Mouse (Mus musculus) midbrain, postnatal 0 days (tissue): ENCODE data around the gene Pcgf5. TPM values are rescaled to one million over a fixed set of nuclear protein-coding genes. Genes with fewer than 3 reads are reported as not detected.
A peak's percentile ranks its signal among the peaks of the same experiment; 100 is the strongest.

Experiments
- ATAC-seq: fragments of 200-750 bp; cut with Nextera tagmentation; 2 replicates; pipeline ENCODE4 v1.8.0; 2017; ENCODE audit warnings: moderate number of reproducible peaks, mild to moderate bottlenecking, moderate TSS enrichment, moderate library complexity; ENCODE audit not compliant: low FRiP score
- DNase-seq: peaks from one replicate; pipeline ENCODE4 v3.0.0-alpha.2; 2015; ENCODE audit warnings: low spot score
- H3K27ac ChIP-seq: fragments of 300-500 bp; sonication (generic); 2 replicates; pipeline ENCODE4 v1.5.1; 2014; ENCODE audit warnings: low read depth, mild to moderate bottlenecking, low read length, mixed read lengths
- H3K27me3 ChIP-seq: fragments of 300-500 bp; sonication (generic); 2 replicates; pipeline ENCODE4 v1.6.1; 2014; ENCODE audit warnings: low read length, control low read depth, mixed read lengths; ENCODE audit not compliant: insufficient read depth
- H3K36me3 ChIP-seq: fragments of 300-500 bp; sonication (generic); 2 replicates; pipeline ENCODE4 v1.6.1; 2014; ENCODE audit warnings: low read length, control low read depth, mixed read lengths; ENCODE audit not compliant: insufficient read depth
- H3K4me1 ChIP-seq: fragments of 300-500 bp; sonication (generic); 2 replicates; pipeline ENCODE4 v1.6.1; 2014; ENCODE audit warnings: mild to moderate bottlenecking, control low read depth, antibody characterized with exemption, low read length, mixed read lengths; ENCODE audit not compliant: insufficient read depth
- H3K4me2 ChIP-seq: fragments of 300-500 bp; sonication (generic); 2 replicates; pipeline ENCODE4 v1.6.1; 2014; ENCODE audit warnings: low read depth, mild to moderate bottlenecking, low read length, mixed read lengths; ENCODE audit not compliant: poor library complexity, severe bottlenecking
- H3K4me3 ChIP-seq: fragments of 300-500 bp; sonication (generic); 2 replicates; pipeline ENCODE4 v1.5.1; 2014; ENCODE audit warnings: low read depth, mild to moderate bottlenecking, low read length, moderate library complexity
- H3K9ac ChIP-seq: fragments of 300-500 bp; sonication (generic); replicated peaks from 2 replicates; pipeline ENCODE4 v1.6.1; 2014; ENCODE audit warnings: mild to moderate bottlenecking, low read length, moderate library complexity, mixed read lengths; ENCODE audit not compliant: poor library complexity, severe bottlenecking
- H3K9me3 ChIP-seq: fragments of 300-500 bp; sonication (generic); 2 replicates; pipeline ENCODE4 v1.6.1; 2016; ENCODE audit warnings: low read length, control low read depth
- CTCF ChIP-seq: IDR thresholded peaks from 2 replicates; pipeline ENCODE4 v1.5.1; 2016; ENCODE audit warnings: antibody characterized with exemption, mild to moderate bottlenecking
- WGBS: fragments of 180-500 bp; shearing (Covaris S2); extraction: QIAGEN DNeasy Blood & Tissue Kit; methylation state at CpG from one replicate; pipeline ENCODE4 v1.1.7; 2014; 5-methylcytosine and 5-hydroxymethylcytosine counted together
- polyA plus RNA-seq: library from polyadenylated mRNA; unstranded; fragments of >200 nt; fragmentation: Nextera tagmentation; extraction: Ambion mirVana; gene quantifications from 2 replicates; pipeline ENCODE4 v1.2.1, GENCODE M21; 2015
- total RNA-seq: library from RNA; depleted of rRNA; stranded (reverse); fragments of >200 nt; gene quantifications from 2 replicates; pipeline ENCODE4 v1.2.3, GENCODE M21; 2014; rRNA removed

Pcgf5 gene
- total RNA-seq (4.1 and 6.0 TPM in 2 replicates), polyA plus RNA-seq (6.4 and 7.0 TPM in 2 replicates)

DNA sequence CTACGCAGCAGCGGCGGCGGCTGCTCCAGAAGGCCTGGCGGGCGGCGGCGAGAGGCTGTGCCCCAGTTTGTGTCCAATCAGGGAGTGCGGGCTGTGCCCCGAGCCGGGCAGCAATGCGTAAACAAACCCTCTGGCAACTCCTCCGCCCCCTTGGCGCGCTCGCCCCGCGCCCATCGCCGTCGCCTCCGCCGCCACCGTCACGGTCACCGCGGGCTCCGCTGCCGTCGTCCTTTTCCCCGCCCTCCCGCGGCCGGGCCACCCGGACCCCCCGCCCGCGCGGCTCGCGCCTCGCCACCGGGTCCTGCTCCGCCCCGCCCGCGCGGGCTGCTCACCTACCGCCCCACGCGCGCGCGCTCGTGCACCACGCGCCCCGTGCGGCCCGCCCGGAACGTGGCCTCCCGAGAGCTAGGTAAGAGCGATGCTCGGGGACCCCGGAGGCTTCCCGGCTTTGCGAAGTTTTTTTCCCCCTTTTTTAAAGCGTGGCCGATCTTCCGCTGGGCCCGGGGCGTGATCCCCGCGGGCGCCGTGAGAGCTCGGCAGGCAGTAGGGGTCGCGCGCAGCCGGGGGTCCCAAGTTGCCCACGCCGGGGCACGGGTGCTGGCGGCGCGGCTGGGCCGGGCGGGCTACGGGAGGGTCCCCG is at the start of gene Pcgf5:
Pcgf5 (plus strand) TSS at position 149 of the 640 bp plus-strand sequence.
- WGBS, result under 1% methylated on average over 63 of the region's 92 CpGs
- peaks cover 10% of the 10 kb centered on the region; the same call in 1 of the 2 replicates for H3K4me1 ChIP-seq
- TF ChIP-seq CTCF, result no peak
- peak; percentile 80 for ATAC-seq
- peak within 1 kb of the TSS; percentile 37 for H3K9ac ChIP-seq
- peak within 1 kb of the TSS; percentile 69 for H3K4me2 ChIP-seq
- peaks cover 20% of the 10 kb centered on the region for H3K27me3 ChIP-seq
- H3K4me3 ChIP-seq, result peak within 1 kb of the TSS; percentile 47
- DNase-seq, result peak; percentile 67
- no peak within 1 kb of the TSS for H3K27ac ChIP-seq
- H3K36me3 ChIP-seq, result no peaks in the 10 kb centered on the region
- no peaks in the 10 kb centered on the region for H3K9me3 ChIP-seq

DNA sequence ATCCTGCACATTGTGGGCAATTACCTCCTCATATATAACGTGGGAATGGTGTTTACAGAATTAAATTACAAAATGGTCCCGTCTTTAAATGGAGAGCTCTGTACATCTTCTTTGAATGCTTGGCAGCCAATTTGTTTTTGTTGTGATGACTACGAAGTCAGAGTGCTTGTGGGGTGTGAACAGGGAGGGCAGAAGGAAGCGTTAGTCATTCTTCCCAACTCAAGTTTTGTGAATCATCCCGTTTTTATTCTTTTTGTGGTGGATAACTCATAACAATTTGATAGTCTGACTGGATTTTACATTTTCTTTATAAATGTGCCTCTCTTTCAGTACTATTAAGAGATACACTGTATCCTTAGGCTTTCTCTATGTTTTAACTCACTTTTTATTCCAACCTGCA is 42.6 kb upstream of the Pcgf5 start:
- no peak for ATAC-seq

DNA sequence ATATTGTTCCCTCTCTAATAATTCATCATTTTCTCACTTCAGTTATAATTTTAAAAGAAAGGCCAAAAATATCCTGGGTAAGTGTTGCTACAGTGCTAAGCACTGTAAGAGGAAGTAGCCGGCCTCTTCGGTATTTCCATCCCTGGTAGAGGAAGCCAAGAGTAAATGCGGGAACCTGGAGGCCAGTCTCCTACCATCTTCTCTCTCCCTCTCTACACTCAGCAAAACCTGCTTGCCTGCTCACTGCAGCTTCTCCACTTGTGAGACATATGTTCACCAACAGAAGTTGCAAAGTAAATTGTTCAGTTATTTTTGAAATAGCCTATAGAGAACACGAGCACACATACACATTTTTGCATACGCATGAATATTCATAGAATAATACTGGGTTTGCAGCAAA is 34.1 kb upstream of the Pcgf5 start:
- Histone ChIP-seq H3K4me3 (no peak overlapping the region), H3K27me3 (no peaks in the 10 kb centered on the region), H3K27ac (no peak overlapping the region), H3K4me2 (no peak overlapping the region), H3K9me3 (no peaks in the 10 kb centered on the region), H3K4me1 (no peaks in the 10 kb centered on the region), H3K9ac (no peak overlapping the region), H3K36me3 (no peaks in the 10 kb centered on the region)
- TF ChIP-seq CTCF, result no peak
- DNase-seq (no peak), ATAC-seq (no peak)
- 91% methylated on average over 5 of the region's 5 CpGs for WGBS

More for the DNA sequence above, 42.6 kb upstream of the Pcgf5 start:
- Histone ChIP-seq H3K27me3 (no peaks in the 10 kb centered on the region), H3K9ac (no peak overlapping the region), H3K9me3 (no peaks in the 10 kb centered on the region), H3K4me2 (no peak overlapping the region), H3K4me1 (no peaks in the 10 kb centered on the region), H3K36me3 (no peaks in the 10 kb centered on the region), H3K4me3 (no peak overlapping the region), H3K27ac (no peak overlapping the region)
- TF ChIP-seq CTCF, result no peak
- no peak for DNase-seq
- WGBS, result 89% methylated on average over 5 of the region's 5 CpGs

DNA sequence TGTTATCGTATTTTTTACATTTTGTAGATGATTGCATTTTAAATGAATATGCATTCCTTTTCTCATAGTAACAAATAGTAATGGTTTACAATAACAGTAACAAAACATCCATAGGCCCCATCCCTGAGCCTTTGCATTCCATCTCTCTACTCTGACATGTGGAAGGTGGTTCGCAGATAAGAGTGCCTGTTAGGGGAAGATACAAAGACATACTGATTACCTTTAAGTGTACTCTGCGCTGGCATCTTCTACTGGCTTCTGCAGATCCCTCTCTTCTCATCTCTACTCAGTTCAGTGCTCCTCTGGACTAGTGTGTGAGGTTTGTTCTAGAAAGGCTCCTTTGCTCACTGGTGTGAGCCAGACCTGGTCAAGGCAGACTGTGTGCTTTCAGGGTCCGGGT is 28.4 kb upstream of the Pcgf5 start:
- Histone ChIP-seq H3K9me3 (no peaks in the 10 kb centered on the region), H3K27me3 (no peaks in the 10 kb centered on the region), H3K4me2 (no peak overlapping the region), H3K9ac (no peak overlapping the region), H3K27ac (no peak overlapping the region), H3K4me1 (no peaks in the 10 kb centered on the region), H3K36me3 (no peaks in the 10 kb centered on the region), H3K4me3 (no peak overlapping the region)
- no peak for TF ChIP-seq CTCF
- ATAC-seq, result no peak
- 85% methylated on average over 4 of the region's 4 CpGs for WGBS
- no peak for DNase-seq

DNA sequence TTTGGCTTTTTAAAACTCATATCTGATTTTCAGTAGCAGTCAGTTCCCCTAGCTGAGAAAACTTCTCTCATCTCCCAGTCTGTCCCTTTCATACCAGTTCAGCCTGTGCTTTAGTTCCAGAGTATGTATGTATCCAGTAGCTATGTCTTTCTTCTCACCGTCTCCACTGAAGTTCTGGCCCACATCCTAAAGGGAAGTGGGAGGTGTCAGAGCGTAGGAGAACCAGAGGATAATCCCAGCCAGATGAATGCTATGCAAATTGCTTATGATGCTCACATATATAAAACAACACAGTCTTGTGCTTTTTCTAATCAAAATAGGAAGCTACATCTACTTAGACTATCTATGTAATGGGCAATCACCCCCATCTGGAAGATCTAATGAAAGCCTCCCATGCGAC is 27.0 kb upstream of the Pcgf5 start:
- H3K4me2 ChIP-seq, result no peak overlapping the region
- no peak for ATAC-seq
- H3K27me3 ChIP-seq, result no peaks in the 10 kb centered on the region
- DNase-seq, result no peak
- no peak overlapping the region for H3K27ac ChIP-seq
- H3K4me1 ChIP-seq, result no peaks in the 10 kb centered on the region
- no peaks in the 10 kb centered on the region for H3K36me3 ChIP-seq
- H3K9ac ChIP-seq, result no peak overlapping the region
- TF ChIP-seq CTCF, result no peak
- H3K4me3 ChIP-seq, result no peak overlapping the region
- no peaks in the 10 kb centered on the region for H3K9me3 ChIP-seq
- WGBS, result 87% methylated on average over 3 of the region's 3 CpGs

DNA sequence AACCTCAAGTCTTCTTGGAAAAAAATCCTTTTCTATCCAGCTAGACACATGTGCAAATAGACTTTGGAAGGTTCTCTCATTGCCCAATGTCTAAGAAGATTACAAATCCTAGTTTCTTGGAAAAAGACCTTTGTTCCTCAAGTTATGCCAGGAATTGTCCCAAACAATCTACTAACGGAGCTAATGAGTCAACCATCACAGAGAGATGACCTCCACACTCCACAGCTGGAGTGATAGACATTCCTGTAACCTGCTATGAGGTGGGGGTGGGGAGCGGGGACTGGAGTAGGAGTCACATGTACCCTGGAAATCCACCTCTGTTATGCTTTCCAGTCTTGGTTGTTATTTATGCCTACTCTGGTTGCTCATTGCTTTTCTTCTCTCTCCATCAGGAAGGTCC is 24.8 kb upstream of the Pcgf5 start:
- no peak overlapping the region for H3K27ac ChIP-seq
- WGBS, result 73% methylated on average over 2 of the region's 2 CpGs
- H3K4me1 ChIP-seq, result no peaks in the 10 kb centered on the region
- H3K36me3 ChIP-seq, result no peaks in the 10 kb centered on the region
- no peaks in the 10 kb centered on the region for H3K9me3 ChIP-seq
- no peak overlapping the region for H3K4me2 ChIP-seq
- no peak for ATAC-seq
- no peak overlapping the region for H3K4me3 ChIP-seq
- no peaks in the 10 kb centered on the region for H3K27me3 ChIP-seq
- TF ChIP-seq CTCF, result no peak
- H3K9ac ChIP-seq, result no peak overlapping the region
- no peak for DNase-seq
